Mouse (Mus musculus) thymus, postnatal 10 days (tissue): ENCODE results near the gene Cyp3a16.
"Not testable (repeated sequence)": the region's sequence is repeated elsewhere in the genome, so short reads cannot be mapped to it uniquely, and the experiment has no call there.

Experiments used
- DNase-seq, 2 experiments: peaks; one replicate each; pipeline ENCODE4 v3.0.0; 2021; ENCODE audit warnings: low spot score in 2 of 2

Cyp3a16 gene

GRCm38 (mm10) chr5:145469623-145470022, at the start of gene Cyp3a16:
Gene Cyp3a16, minus strand, starts transcription at chr5:145469723.
- not testable (repeated sequence) for DNase-seq

DNA sequence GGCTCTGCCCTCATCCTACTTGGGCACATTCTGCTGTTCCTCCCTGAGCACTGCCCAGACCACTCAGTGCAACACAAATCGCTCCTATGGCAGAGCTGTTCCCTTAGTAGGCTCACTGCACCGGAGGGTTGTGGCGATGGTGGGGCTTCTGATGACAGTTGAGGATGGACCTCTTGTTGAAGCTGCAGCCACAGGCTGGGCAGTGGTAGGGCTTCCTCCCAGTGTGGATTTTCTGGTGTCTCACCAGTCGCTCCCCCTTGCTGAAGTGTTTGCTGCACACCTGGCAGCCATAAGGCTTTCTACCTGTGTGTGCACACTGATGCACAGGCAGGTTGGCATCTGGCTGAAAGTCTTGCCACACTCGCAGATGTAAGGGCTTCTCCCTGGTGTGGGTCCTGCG, 20.8 kb upstream of the Cyp3a16 start:
- no peak for DNase-seq

DNA sequence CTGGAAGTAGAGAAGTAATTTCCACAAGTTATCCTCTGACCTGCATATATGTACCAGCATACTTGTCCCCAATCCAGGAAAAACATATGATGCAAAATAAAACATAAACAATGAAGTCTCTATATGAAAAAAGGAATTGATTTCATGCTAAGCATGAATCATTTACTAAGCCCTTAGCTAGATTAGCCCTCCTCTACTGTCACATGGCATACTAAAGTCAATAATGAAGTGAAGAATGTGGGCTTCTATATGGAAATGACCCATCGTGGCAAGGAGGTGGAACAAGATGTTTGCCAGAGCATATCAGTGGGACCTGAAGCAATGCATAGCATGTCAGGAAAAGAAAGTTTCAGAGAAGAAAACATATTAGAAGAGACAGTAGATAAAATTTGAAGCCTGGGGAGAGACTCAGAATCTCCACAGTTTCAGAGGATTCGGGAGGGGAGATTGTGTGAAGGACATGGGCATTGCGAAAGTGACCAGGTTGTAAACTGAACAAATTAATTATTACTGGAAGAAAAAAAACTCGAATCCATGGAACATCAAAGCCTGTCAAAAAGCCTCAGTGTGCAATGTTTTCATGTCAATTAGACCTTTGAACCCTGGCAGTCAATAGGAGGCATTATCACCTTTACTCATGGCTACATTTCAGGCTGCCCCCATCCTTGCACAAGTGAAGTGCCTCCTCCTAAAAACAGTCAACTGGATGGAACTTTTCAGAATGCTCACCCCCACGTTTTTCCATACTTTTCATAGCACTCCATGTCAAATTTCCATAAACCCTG, 5.0 kb downstream of the Cyp3a16 start:
- no peak for DNase-seq

- no peak for DNase-seq
These were observed 7.2 kb downstream of the Cyp3a16 start for GRCm38 (mm10) chr5:145462321-145462720.

GRCm38 (mm10) chr5:145454389-145454788, 15.1 kb downstream of the Cyp3a16 start:
- no peak for DNase-seq

- DNase-seq: no peak
These were observed 35.8 kb downstream of the Cyp3a16 start for GRCm38 (mm10) chr5:145433688-145434087.

DNA sequence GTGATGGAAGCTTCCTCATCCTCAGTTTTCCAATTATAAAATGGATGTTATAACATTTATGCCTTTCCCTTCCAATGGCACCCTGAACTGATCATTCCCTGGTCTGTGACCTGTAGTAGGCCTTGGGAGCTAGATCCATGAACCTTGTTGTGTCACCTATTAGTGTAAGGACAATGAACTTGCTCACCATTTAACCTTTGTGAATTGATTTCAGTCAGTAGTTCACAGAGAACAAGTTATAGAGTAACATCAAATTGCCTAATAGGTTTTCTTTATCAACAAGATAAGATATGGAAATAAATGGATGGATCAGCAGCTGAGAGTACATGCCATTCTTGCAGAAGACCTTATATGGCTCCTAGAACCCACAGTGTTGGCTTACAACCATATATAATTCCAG, 38.5 kb downstream of the Cyp3a16 start:
- DNase-seq: no peak

DNA sequence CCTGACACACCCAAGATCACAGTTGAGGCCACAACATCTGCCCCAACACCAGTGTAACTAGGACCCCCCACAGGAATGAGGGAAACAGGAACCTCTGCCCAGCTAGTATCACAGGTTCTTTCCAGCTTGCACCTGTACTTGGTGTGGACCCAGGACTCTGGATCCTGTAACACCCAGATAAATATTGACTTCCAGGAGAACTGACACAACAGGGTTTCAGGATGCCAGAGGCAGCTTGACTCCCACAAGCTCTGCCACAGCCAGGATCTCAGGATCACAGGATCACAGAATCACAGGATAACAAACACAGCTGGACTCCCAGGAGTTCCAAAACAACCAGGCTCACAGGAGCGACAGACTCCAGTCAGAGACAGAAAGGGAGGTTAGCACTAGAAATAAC, 47.2 kb downstream of the Cyp3a16 start:
- no peak for DNase-seq

GRCm38 (mm10) chr5:145415416-145415815, 54.1 kb downstream of the Cyp3a16 start:
- DNase-seq: not testable (repeated sequence)
